38 mouse cellular contexts compared by ENCODE assay signal in the genomic region with DNA sequence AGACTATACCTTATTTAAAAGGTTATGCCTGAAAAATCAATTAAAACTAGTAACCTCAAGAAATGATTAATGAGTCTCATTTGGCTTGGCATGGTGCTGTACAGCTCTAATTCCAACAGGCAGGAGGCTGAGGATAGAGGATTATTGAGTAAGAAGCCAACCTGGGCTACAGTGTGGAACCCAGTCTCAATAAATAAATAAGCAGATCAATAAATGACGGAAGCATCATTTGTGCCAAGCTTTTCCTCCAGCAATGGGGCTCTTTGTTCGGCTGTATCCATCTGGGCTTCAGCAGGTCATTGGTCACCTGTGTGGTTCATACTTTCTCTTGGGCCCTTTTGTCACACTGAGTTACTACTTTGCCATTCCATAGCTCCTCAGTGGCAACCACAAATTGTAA. TPM values are rescaled to one million over a fixed set of nuclear protein-coding genes. Genes with fewer than 3 reads are reported as not detected.
"Had no signal": no experiment of that assay in that cellular context is flagged by ENCODE, and none has a peak within 500 bp of the region (broad histone marks: within the 10 kb centered on the region; RNA-seq: fewer than 3 reads in every experiment).

No protein-coding gene starts in this region.

- H3K4me3 ChIP-seq: embryonic facial prominence, embryonic 10.5 days; embryonic facial prominence, embryonic 12.5 days; embryonic facial prominence, embryonic 13.5 days; embryonic facial prominence, embryonic 15.5 days; erythroblast, embryonic 14.5 days; forebrain, embryonic 10.5 days; forebrain, embryonic 12.5 days; forebrain, embryonic 13.5 days; forebrain, embryonic 15.5 days; gastrocnemius, adult 2 months; heart, adult 2 months had no signal

- H3K9me3 ChIP-seq: embryonic facial prominence, embryonic 10.5 days; embryonic facial prominence, embryonic 12.5 days; embryonic facial prominence, embryonic 13.5 days; embryonic facial prominence, embryonic 15.5 days; forebrain, embryonic 10.5 days; forebrain, embryonic 12.5 days; forebrain, embryonic 13.5 days; forebrain, embryonic 15.5 days had no signal

- H3K27me3 ChIP-seq: embryonic facial prominence, embryonic 12.5 days; embryonic facial prominence, embryonic 13.5 days; embryonic facial prominence, embryonic 15.5 days; forebrain, embryonic 12.5 days; forebrain, embryonic 13.5 days; forebrain, embryonic 15.5 days had no signal

- DNase-seq: cerebellum, adult 8-10 months; cerebellum, adult 9-10 months; cerebellum, adult 9-11 months; cerebellum, postnatal 10 days; cerebellum, postnatal 14 days; cerebellum, postnatal 25 days; cerebellum, postnatal 36 days; embryo, embryonic 11 days; forebrain, postnatal 0 days; gastrocnemius, adult 2 months; gastrocnemius, postnatal 10 days; gastrocnemius, postnatal 14 days; gastrocnemius, postnatal 25 days; gastrocnemius, postnatal 36 days; heart, adult 18-20 months; heart, adult 2 months had no signal

- H3K27ac ChIP-seq: embryonic facial prominence, embryonic 10.5 days; embryonic facial prominence, embryonic 12.5 days; embryonic facial prominence, embryonic 13.5 days; embryonic facial prominence, embryonic 15.5 days; forebrain, embryonic 10.5 days; forebrain, embryonic 12.5 days; forebrain, embryonic 13.5 days; forebrain, embryonic 15.5 days; gastrocnemius, adult 2 months; heart, adult 2 months had no signal

- H3K4me1 ChIP-seq: forebrain, embryonic 12.5 days; forebrain, embryonic 13.5 days; forebrain, embryonic 15.5 days had no signal

- H3K36me3 ChIP-seq: embryonic facial prominence, embryonic 10.5 days; embryonic facial prominence, embryonic 12.5 days; embryonic facial prominence, embryonic 13.5 days; embryonic facial prominence, embryonic 15.5 days; forebrain, embryonic 10.5 days; forebrain, embryonic 12.5 days; forebrain, embryonic 15.5 days had no signal

- ATAC-seq: forebrain, embryonic 13.5 days; forebrain, embryonic 14.5 days; forebrain, embryonic 15.5 days; forebrain, embryonic 16.5 days; forebrain, postnatal 0 days had no signal

- H3K9ac ChIP-seq: embryonic facial prominence, embryonic 12.5 days; embryonic facial prominence, embryonic 13.5 days; embryonic facial prominence, embryonic 15.5 days; forebrain, embryonic 12.5 days; forebrain, embryonic 13.5 days; forebrain, embryonic 15.5 days; forebrain, postnatal 0 days had no signal

- H3K4me2 ChIP-seq: embryonic facial prominence, embryonic 12.5 days; embryonic facial prominence, embryonic 13.5 days; embryonic facial prominence, embryonic 15.5 days; forebrain, embryonic 12.5 days; forebrain, embryonic 13.5 days; forebrain, embryonic 15.5 days had no signal

RNA-seq across cellular contexts. Expression of a gene that starts 46.9 kb away (rescaled TPM):
- total RNA-seq: common myeloid progenitor, adult 5-6 weeks; forebrain, postnatal 0 days; gastrocnemius, adult 18-20 months; gastrocnemius, adult 2 months; gastrocnemius, adult 8-10 months; gastrocnemius, postnatal 10 days; gastrocnemius, postnatal 14 days; gastrocnemius, postnatal 25 days; gastrocnemius, postnatal 36 days; gastrocnemius, postnatal 4 days; granulocyte monocyte progenitor cell, adult 5-6 weeks; heart, adult 8-10 months had no signal
- polyA plus RNA-seq: cortical plate, adult 2 months; embryonic facial prominence, embryonic 11.5 days; embryonic facial prominence, embryonic 12.5 days; embryonic facial prominence, embryonic 13.5 days; embryonic facial prominence, embryonic 14.5 days; erythroblast, embryonic 14.5 days; forebrain, embryonic 10.5 days; forebrain, embryonic 11.5 days; forebrain, embryonic 12.5 days; forebrain, embryonic 13.5 days; forebrain, embryonic 15.5 days; forebrain, embryonic 16.5 days; frontal cortex, adult 2 months; heart, adult 2 months had no signal
